Mouse (Mus musculus): ENCODE data around the gene Mvk. TPM values are rescaled to one million over a fixed set of nuclear protein-coding genes. Genes with fewer than 3 reads are reported as not detected.

Gene Mvk
- total RNA-seq (2021): 10 to 100 TPM; 18.9 to 22.8 TPM
- long read RNA-seq, experiment 1, transcript Mvk-201 (11 exons, 1,660 nt): major isoform, 18 of 43 reads
- long read RNA-seq, experiment 1, partial matches to known transcripts: 14 of 43 reads
- long read RNA-seq, experiment 1, other reads (novel, unspliced or antisense): 11 of 43 reads
- long read RNA-seq, experiment 2, transcript Mvk-201 (11 exons, 1,660 nt): major isoform, 10 of 22 reads
- long read RNA-seq, experiment 2, partial matches to known transcripts: 8 of 22 reads
- long read RNA-seq, experiment 2, other reads (novel, unspliced or antisense): 3 of 22 reads

DNA sequence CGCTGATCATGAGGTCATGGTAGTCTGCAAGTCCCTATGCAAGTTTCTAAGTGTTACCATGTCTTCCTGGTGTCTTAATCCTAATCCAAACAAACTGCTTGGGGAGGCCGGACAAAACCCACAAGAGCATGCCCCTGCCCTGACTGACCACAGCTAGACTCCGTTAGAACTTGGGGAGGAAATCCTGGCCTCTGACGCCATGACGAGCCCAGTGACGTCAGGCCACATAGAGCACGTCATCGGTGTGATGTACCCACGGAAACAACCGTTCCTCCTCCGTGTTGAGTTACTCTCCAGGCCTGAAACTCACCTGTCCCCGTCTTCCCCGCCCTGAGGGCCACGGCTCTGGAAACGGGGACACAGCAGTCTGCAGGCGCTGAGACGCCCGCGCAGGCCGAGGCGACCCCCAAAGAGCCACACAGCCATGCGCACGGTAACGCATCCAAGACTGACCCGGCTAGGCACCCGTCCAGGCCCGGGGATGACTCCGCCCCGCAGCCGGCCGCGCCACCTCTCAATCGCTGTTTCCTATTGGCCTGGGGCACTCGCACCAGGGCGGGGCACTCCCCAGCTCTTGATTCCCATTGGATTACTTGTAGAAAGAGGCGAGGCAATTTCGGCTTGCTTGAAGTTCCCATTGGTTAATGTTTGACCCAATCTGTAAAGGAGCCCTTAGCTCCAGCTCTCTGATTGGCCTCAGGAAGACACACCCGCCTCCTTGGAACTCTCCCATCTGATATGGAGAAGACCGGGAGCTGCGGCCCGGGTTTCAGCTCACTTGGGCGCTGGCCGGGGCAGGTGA, at the start of gene Mvk, which contains the start of gene Mmab:
TSS of gene Mvk (plus strand) at position 704 of the 802 bp plus-strand sequence.
TSS of gene Mmab (minus strand) at position 495 of the 802 bp plus-strand sequence.
- DNase-seq: peak; percentile 99

DNA sequence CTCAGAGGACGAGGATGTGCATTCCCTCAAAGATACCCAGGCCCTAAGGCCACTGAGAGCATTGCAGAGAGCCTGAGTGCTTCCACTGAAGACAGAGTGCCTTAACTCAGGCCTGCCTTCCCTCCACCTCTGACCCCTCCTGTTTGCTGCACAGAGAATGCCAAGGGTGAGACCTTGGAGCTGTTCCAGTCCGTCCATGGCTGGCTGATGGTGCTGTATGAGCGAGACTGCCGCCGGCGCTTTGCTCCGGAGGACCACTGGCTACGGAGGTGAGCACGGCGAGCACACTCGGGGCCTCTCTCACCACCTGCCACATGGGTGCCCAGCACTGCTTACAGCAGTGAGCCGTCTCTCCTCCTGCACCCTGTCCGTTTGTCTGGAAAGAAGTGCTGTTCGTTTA, 37.5 kb upstream of the Mvk start:
- peak; percentile 83 for DNase-seq

DNA sequence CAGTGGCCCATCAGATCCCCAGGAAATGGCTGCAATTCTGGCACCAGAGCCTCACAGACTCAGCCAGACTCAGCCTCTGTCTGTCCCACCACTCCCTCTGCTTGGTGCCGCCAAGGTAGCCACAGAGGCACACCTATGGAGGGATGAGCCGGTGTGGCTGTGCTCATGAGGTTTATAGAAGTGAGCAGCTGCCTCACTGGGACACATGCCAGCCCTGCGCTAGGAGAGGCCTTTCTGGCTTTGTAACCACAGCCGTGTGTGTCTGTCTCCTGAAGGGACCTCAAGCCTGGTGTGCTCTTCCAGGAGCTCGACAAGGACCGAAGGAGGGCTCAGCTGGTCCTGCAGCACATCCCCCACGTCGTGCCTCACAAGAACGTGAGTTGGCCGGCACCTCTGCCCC, 36.8 kb upstream of the Mvk start:
- DNase-seq: peak; percentile 34

DNA sequence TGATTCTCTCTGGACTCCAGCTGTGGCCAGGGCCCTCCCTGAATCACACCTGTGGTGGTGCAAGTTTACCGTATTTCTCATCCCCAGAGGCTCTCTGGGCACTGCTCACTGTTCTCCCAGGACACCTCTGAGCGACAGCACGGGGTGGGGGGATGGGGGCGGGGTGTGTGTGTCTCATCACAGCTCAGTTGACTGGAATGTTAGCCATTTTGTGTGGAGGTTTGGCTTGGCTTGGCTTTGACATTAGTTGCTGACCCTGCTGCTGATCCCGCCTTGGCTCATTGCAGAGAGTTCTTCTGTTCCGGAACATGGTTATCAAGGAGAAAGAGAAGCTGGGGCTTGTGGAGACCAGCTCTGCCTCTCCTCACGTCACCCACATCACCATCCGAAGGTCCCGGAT, 36.3 kb upstream of the Mvk start:
- DNase-seq: no peak

DNA sequence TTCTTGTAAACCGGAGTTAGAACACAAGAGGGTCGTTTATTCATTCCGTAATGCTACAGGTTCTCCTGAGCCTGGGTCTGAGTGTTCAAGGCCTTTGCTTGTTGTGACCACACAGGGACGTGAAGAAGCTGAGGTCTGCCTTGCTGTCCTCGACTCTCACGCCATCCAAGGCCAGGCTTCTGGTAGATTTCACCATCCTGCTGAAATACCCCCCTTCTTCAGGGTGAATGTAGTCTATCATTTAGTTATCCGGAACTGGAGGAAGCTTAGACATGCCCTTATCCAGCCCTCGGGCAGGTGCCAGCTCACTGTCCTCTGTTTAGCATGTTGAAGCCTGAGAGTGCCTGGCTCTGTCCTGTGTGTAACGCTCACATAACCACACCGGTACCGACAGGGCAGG, 35.2 kb upstream of the Mvk start:
- peak; percentile 51 for DNase-seq

DNA sequence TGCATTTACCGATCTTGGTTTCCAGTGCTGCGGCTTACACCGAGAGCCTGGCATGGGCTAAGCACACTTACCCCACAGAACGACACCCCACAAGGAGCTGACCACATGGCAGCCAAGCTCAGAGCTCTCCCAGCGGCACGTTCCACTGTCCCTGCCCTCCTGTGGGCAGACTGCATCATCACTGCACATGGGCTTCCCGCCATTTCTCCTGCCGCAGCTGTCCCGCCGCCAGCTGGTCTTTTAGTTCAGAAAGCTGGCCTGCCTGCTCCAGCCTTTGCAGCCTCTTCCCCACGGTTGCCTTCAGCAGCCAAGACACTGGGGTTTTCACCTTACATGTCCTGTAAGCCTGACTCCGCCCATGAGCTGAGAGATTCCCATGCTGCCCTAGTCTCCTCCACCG, 33.6 kb upstream of the Mvk start:
- DNase-seq: no peak

DNA sequence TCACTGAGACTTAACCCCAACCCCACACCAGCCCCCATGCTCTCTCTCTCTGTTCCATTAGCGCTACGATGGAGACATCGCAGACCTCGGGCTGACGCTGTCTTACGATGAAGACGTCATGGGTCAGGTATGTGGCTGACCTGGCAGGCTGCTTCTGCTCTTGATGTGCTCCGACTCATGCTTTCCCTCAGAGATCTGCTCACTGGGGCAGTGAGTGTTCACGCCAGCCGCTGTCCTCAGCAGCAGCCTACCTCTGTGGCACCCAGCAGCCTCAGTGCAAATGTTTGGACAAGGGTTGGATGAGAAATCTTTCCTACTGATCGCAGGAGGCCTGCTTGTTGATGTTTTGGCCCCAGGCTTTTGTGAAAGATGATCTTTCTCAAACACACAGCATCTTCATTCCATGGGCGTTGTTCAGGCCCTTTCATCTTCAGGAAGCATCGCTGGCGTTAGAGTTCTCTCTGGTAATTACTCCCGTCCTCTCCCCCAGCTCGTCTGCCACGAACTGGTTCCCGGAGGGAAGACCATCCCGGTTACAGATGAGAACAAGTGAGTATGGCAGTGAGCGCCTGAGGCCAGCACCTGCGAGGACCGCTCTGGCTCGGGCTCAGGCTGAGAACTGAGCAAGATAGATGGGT, 31.6 kb upstream of the Mvk start:
- DNase-seq: no peak

DNA sequence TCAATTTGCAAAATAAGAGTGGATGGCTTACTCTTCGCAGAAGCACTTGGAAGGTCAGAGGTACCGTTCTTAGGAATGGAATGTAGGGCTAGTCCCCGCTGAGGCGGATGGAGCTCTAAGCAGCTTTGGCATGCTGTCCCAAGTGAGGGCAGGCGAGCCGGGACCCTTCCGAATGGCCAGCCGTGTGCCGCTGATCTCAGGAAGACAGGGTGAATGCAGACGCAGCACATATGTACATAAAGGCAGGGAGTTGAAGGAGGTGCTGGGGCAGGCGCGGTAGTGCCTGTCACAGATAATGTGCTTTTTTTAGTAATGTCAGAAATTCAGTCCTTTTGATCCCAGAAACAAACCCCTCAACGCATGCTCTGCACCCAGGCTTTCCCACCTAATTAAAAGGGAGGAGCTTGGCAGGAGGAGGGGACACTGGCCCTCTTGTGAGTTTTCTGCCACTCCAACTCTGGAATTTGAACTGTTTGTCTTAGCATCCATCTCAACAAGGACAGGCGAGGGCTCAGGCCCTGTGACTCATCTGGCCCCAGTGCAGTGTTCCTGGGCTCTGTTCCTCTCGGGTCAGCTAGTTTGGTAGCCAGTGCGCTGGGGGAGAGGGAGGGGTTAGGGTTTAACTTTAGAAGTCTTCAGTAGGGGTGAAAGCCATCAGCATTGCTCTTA, 30.9 kb upstream of the Mvk start:
- DNase-seq: peak; percentile 56

DNA sequence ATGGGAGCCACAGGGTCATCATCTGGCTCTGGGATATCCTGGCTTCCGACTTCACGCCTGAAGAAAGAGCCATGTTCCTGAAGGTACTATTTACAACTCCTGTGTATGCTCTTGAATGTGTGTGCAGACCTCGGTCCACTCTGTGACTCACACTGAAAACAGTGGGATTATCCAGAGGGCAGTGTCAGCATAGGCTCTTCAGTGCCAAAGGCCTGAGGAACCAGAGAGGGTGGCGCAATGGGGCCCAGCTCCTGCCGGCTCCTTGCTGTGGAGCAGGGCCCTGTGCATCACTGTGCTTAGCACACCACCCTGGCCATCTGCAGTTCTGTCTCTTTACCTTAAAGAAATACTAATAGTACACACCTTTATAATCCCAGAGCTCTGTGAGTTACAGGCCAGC, 28.5 kb upstream of the Mvk start:
- DNase-seq: no peak

DNA sequence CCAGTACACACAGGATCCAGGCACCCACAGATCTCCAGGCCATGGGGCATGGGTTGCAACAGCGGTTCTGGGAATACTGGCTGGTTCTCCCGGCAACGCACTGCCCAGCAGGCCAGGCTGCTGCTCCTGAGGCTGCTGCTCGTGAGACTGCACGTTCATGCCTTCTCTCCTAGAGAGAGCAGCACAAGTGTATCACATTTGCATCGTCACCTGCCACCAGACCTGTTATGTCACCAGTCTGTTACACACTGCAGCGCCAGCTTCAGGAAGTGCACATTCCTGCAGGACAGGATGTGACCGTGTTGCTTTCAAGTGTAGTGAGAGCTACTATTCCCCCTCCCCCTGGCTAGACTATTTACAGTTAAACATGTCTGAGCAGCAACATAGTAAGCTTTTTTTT, 27.2 kb upstream of the Mvk start:
- no peak for DNase-seq

DNA sequence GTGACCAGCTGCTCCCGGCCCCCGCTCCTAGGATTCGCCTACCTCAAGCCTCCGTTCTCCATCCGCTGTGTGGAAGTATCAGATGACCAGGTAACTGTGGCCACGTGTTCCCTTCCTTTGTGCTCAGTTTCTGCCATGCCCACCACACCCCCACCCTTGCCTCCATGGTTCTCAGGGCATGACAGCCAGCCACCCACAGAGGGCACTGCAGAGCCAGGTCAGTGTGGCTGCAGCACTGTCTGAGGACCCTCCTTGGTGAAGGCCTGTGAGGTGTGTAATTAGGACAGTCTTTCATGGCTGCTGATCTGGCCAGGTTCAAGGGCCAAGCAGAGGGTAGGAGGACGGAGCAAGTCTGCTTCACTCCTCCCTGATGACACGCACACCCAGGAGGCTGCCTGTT, 25.5 kb upstream of the Mvk start:
- no peak for DNase-seq

DNA sequence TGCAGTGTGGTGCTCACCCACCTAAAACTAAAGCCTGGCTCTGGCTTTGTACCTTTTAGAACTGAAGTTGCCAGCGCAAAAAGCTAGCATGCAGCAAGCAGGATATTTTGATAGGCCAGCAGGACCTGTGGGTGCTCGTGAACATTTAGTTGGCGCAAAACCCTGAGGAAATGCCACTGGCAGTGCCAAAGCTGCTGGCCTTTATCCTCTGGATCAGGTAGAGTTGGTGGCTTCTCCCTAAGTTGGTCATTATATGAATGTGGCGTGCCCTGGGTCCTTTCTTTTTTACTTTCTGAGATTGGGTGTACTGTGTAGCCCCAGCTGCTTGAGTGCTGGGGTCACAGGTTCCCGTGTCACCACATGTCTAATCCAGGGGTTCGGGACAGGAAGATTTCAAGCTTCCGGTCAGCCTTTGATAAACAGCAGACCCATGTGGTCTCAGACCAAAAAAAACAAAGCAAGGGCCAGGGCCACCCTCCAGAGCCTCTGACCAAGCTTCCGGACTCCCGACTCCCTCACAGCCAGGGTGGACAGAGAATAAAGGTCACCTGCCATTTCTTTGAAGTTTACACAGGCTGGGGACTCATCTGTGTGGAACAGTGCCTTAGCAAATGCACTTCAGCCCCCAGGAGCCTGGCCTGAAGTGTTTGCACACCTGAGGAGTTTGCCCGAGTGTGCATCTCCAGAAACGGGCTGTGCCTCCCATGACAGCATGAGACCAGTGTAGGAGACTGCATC, 22.3 kb upstream of the Mvk start:
- no peak for DNase-seq

DNA sequence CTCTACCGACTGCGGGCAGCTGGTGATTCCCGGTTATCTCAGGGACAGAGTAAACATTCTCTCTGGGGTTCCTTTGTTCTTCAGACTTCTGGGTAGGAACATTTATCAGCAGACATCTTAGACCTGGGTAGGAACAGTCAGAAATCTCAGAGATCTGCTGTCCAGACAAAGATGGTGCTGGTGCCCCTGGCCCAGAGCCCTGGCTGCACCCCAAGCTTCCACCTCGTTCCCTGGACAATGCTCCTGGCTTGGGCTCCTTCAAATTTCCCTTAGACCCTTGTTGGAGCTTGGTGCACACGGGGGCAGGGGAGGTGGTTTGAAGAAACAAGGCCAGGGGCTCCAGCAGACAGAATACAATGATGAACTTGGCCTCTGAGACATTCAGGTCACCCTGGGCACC, 21.5 kb upstream of the Mvk start:
- DNase-seq: no peak

DNA sequence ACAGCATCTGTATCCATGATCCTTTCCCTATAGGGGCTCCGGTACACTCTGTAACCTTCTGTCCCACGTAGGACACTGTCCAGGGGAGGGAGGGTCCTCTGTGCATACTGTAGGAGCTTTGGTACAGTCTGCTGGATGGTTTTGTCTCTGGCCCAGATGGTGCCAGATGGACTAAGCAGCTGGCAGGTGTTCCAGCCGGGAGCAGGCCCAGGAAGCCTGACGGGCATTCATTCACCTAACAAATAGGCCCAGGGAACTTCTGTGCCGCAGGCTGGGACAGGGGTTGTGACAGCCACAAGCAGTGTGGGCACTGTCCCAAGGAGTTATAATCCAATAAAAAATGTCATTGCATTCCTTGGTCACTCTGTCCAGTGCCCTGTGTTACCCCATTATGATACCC, 20.1 kb upstream of the Mvk start:
- DNase-seq: no peak

DNA sequence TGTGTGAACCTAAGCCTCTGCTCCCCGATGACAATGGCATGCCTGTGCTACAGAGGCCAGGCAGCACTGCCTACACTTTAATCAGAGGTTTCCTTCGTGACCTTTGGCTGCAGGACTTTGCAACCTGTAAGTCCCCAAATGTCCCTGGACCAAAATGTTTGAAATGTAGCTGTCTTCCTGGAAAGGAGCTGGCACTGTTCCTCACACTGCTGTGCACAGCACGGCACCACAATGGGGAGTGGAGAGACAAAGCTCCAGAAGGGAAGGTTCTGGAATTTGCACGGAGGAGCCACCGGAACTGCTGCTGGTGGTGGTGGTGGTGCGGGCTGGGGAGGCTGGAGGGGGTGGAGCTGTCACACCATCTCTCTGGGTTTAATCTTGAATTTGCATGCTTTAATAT, 17.3 kb upstream of the Mvk start:
- DNase-seq: no peak

DNA sequence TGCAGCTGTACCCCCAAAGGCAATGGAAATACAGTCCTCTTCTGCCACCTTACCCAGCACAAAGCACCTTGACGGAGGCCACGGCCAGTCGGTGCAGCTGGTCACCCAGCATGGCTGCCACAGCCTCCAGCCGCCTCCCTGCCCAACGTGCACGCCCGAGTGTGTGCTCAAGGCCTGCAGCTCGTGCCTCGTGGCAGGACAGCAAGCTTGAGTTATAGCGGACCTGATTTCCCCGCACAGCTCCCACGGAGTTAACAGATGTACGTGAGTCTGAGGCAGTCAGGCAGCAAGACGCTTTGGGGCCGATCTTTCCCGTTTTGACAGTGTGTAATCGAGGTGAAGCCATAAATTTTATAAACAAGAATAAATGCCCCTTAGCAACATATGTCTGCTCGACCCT, 15.4 kb upstream of the Mvk start:
- no peak for DNase-seq

DNA sequence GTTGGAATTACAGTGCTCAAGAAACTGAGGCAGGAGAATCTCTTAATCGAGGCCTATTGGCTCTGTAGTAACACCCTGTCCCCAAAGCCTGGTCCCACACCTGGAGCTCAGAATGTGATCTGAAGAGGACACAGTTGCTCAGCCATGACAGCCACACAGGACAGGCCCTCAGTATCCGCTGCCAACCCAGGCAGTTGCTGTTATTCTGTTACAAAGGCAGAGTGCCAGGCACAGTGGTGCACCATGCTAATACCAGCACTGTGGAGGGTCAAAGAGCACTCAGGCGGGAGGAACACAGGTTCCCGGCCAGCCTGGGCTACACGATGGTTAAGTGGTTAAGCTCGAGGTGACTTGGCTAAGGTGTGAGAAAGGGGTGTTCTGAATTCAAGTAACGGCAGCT, 14.3 kb upstream of the Mvk start:
- DNase-seq: no peak

DNA sequence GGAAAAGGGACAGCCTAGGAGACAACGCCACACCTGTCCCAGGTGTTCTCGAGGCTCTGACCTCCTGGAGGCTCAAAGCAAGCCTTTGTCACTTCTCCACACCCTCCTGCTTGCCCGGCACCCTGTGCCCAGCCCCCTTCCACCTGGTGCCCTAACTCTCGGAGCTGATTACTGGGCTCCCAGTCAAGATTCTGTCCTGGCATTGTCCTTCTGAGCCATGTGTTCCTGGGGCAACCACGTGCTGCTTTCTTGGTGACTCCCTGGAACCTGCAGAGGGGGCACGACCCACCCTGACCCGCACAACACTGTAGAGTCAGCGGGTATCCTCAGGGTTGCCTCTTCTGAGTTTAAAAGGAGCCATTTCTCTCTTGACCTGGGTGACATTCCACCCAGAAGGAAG, 9.7 kb upstream of the Mvk start:
- no peak for DNase-seq

DNA sequence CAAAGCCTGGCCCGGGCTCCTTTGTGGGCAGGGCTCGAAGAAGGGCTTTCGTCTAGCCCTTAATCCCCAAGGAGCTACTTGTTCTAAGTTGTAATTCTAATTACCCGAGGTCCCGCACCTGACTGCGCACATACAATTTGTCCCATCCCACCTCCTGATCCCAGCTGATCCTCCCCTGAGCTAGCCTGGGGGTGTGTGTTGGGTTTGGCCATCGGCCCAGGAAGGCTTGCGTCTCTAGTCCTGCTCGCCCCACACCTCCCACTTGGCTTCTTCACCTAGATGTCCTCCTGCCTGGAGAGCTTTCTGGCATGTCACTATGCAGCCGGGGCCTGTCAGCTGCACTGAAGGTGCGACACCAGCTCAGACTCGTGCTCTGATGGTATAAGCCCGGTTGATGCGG, 8.5 kb upstream of the Mvk start:
- DNase-seq: no peak

DNA sequence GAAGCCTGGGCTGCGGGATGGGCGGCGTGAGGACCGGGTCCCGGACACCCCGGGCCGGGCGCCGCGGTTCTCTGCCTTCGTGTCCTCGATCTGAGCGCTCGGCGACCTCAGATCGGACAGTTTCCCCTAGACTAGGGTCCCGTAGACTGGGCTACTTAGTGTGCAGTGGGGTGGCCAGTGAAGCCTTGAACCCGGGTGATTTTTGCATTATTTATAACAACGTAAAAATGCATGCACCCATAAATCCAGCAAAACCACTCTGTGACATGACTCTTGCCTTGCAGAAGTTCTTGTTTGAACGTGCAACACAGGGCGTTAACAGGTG, 261 bp downstream of the Mvk start:
- DNase-seq: no peak

DNA sequence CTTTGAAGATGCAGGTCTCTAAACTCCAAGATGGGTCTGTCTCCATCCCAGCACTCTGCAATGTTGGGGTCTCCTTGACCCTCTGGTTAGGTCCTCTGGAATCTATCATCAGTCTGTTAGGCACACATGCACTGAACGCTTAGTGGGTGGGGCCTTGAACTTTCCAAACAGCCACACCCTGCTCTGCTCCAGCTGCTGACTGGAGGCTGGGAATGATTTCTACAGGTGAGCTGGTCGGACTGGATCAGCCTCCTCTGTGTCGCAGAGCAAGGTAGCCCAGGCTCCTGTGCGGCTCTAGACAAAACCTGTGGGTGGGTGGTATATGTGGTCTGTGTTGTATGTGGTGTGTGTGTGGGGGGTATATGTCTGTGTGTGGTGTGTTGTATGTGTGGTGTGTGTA, 4.9 kb downstream of the Mvk start:
- no peak for DNase-seq

DNA sequence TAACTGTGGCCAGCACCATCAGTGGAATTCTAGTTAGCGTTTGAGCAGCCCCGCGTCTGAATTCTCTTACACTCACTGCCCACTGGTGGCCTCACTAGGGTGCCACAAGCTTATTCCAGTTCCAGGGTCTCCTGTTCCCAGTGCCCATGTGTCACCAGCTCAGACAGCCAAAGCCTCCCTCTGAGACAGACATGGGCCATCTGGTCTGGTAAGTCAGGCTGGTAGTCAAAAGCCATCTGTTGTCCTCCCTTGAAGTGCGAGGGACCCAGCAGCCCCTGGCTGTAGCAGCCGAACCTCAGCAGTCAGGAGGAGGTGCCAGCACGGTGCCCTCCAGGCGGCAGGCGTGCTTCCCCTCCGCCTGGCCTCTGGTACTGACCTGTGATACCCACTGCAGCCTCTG, 12.2 kb downstream of the Mvk start:
- DNase-seq: no peak
